ENCODE assay signal across 8 mouse cellular contexts in the genomic region with DNA sequence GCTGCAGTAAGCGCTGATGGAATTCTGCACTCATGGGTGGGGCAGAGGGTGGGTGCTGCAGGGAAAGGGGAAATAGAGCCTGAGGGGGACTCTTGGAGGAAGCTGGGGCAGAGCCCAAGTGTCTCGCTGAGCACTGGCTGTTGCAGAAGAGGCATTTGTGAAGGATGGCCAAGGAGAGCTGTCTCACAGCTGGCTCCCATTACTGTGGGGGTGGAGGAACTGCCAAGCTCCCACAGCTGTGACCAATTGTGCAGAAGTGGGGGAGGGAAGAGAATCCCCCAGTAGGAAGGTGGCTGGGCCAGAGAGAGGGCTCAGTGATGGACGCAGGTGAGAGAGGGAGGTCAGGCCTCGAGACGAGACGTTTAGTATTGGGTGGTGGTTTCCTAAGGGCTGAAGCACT. TPM values are rescaled to one million over a fixed set of nuclear protein-coding genes. Genes with fewer than 3 reads are reported as not detected.
DNase-seq lines count a peak whose midpoint lies in the region; ATAC-seq and TF ChIP-seq lines count a peak whose summit lies in the region.

No protein-coding gene starts in this region.

- no peaks in the 10 kb centered on the region for H3K27me3 ChIP-seq in embryonic facial prominence, embryonic 11.5 days (ENCODE audit: control insufficient read depth, insufficient read depth, low read length)
- H3K27me3 ChIP-seq in hindbrain, embryonic 16.5 days (replicated peaks; ENCODE audit: control insufficient read depth, insufficient read depth, low read length): no peaks in the 10 kb centered on the region
- H3K27me3 ChIP-seq in neural tube, embryonic 13.5 days: no peaks in the 10 kb centered on the region

- no peak for TF ChIP-seq POLR2A in lung, adult 2 months (IDR thresholded peaks at IDR 0.05; ENCODE audit: borderline replicate concordance, extremely low read depth, low read depth, low read length)

- H3K4me2 ChIP-seq in embryonic facial prominence, embryonic 11.5 days (ENCODE audit: low read depth, low read length): no peak overlapping the region
- H3K4me2 ChIP-seq in hindbrain, embryonic 16.5 days (ENCODE audit: low read length): no peak overlapping the region
- no peak overlapping the region for H3K4me2 ChIP-seq in neural tube, embryonic 13.5 days

- H3K27ac ChIP-seq in embryonic facial prominence, embryonic 11.5 days (replicated peaks; ENCODE audit: low read depth, low read length): 0 out of 2 replicates have a peak overlapping the region, but pooled peaks have one; percentile 25
- H3K27ac ChIP-seq in hindbrain, embryonic 16.5 days (ENCODE audit: low read depth, low read length): no peak overlapping the region
- H3K27ac ChIP-seq in neural tube, embryonic 13.5 days (replicated peaks): peak overlapping the region; percentile 52; the same call in 1 of the 2 replicates

- H3K36me3 ChIP-seq in embryonic facial prominence, embryonic 11.5 days (replicated peaks; ENCODE audit: control insufficient read depth, insufficient read depth, low read depth, low read length): no peaks in the 10 kb centered on the region; the same call in none of the 2 replicates
- peaks cover 11% of the 10 kb centered on the region for H3K36me3 ChIP-seq in hindbrain, embryonic 16.5 days (ENCODE audit: control insufficient read depth, insufficient read depth, low read length)
- H3K36me3 ChIP-seq in neural tube, embryonic 13.5 days: peaks cover 61% of the 10 kb centered on the region

- H3K9me3 ChIP-seq in embryonic facial prominence, embryonic 11.5 days (replicated peaks; ENCODE audit: control insufficient read depth, low read length): no peaks in the 10 kb centered on the region
- no peaks in the 10 kb centered on the region for H3K9me3 ChIP-seq in hindbrain, embryonic 16.5 days (ENCODE audit: control insufficient read depth, low read length)
- no peaks in the 10 kb centered on the region for H3K9me3 ChIP-seq in neural tube, embryonic 13.5 days

- no peak for TF ChIP-seq CTCF in lung, adult 2 months (IDR thresholded peaks at IDR 0.05; ENCODE audit: insufficient read depth, low read length)

- peak; percentile 77 for ATAC-seq in embryonic facial prominence, embryonic 11.5 days (replicated peaks; ENCODE audit: insufficient number of reproducible peaks, low FRiP score, low TSS enrichment, low read depth)
- ATAC-seq in hindbrain, embryonic 16.5 days: 0 out of 2 replicates have a peak, but pooled peaks have one; percentile 19
- ATAC-seq in neural tube, embryonic 13.5 days (ENCODE audit: low read depth): no peak
- no peak for ATAC-seq in cerebellum, adult (ENCODE audit: insufficient number of reproducible peaks, low FRiP score, low TSS enrichment)

- WGBS in lung, adult 2 months: 59% methylated on average over 6 of the region's 6 CpGs
- WGBS in embryonic facial prominence, embryonic 11.5 days: 26% methylated on average over 6 of the region's 6 CpGs
- 51% methylated on average over 6 of the region's 6 CpGs for WGBS in hindbrain, embryonic 16.5 days
- 53% methylated on average over 6 of the region's 6 CpGs for WGBS in neural tube, embryonic 13.5 days

- peak; percentile 14 to 17 for DNase-seq in lung, adult 18-20 months
- no peak for DNase-seq in lung, adult 2 months
- peak; percentile 92 for DNase-seq in embryonic facial prominence, embryonic 11.5 days (ENCODE audit: low spot score)
- no peak for DNase-seq in spleen, postnatal 10 days (ENCODE audit: low spot score in 2 of 2)
- no peak for DNase-seq in thymus, postnatal 36 days

- H3K9ac ChIP-seq in embryonic facial prominence, embryonic 11.5 days (replicated peaks; ENCODE audit: low read length): no peak overlapping the region
- H3K9ac ChIP-seq in hindbrain, embryonic 16.5 days (ENCODE audit: low read depth, low read length): no peak overlapping the region
- no peak overlapping the region for H3K9ac ChIP-seq in neural tube, embryonic 13.5 days

- H3K4me1 ChIP-seq in lung, adult 2 months (ENCODE audit: control insufficient read depth, insufficient read depth, low read length): no peaks in the 10 kb centered on the region
- no peaks in the 10 kb centered on the region; the same call in 1 of the 2 replicates for H3K4me1 ChIP-seq in embryonic facial prominence, embryonic 11.5 days (ENCODE audit: control insufficient read depth, insufficient read depth, low read length)
- peaks cover 11% of the 10 kb centered on the region for H3K4me1 ChIP-seq in hindbrain, embryonic 16.5 days (ENCODE audit: control insufficient read depth, insufficient read depth, low read depth, low read length)
- H3K4me1 ChIP-seq in neural tube, embryonic 13.5 days (replicated peaks): peaks cover 36% of the 10 kb centered on the region

- H3K4me3 ChIP-seq in lung, adult 2 months (replicated peaks; ENCODE audit: extremely low read depth, low read depth, low read length): no peak overlapping the region
- H3K4me3 ChIP-seq in embryonic facial prominence, embryonic 11.5 days (ENCODE audit: low read depth, low read length): no peak overlapping the region
- H3K4me3 ChIP-seq in hindbrain, embryonic 16.5 days (ENCODE audit: low read length): no peak overlapping the region
- no peak overlapping the region for H3K4me3 ChIP-seq in neural tube, embryonic 13.5 days

RNA-seq across cellular contexts. Expression of a gene that starts 54.2 kb away (rescaled TPM):
- polyA plus RNA-seq in lung, adult 2 months (2012; rRNA removed): 35.8 TPM in 2 replicates
- polyA plus RNA-seq in embryonic facial prominence, embryonic 11.5 days (2014; fragmentation: Nextera tagmentation; extraction: Ambion mirVana): 55.7 and 59.7 TPM in 2 replicates
- polyA plus RNA-seq in hindbrain, embryonic 16.5 days (2015; fragmentation: Nextera tagmentation; extraction: Ambion mirVana): 237 and 243 TPM in 2 replicates
- polyA plus RNA-seq in neural tube, embryonic 13.5 days (2015; fragmentation: Nextera tagmentation; extraction: Ambion mirVana): 215 and 237 TPM in 2 replicates

Comparison
In these comparisons a context has a peak if more than half of its experiments do, and no peak if none do; other contexts are left out.
1. DNase-seq: peak in lung, adult 18-20 months (2 of 2) and embryonic facial prominence, embryonic 11.5 days (single experiment); none in lung, adult 2 months (single experiment), spleen, postnatal 10 days (0 of 2) and thymus, postnatal 36 days (0 of 2).
2. ATAC-seq: peak in embryonic facial prominence, embryonic 11.5 days (single experiment) and hindbrain, embryonic 16.5 days (single experiment); none in neural tube, embryonic 13.5 days (single experiment) and cerebellum, adult (single experiment).